Mouse (Mus musculus) MEL-GATA-1-ER (cell line): ENCODE results near the gene Tshz2.

Experiments
- DNase-seq: peaks from one replicate; pipeline ENCODE4 v3.0.0-alpha.2; 2012; ENCODE audit warnings: low read depth; ENCODE audit errors: extremely low read depth

Gene Tshz2

DNA sequence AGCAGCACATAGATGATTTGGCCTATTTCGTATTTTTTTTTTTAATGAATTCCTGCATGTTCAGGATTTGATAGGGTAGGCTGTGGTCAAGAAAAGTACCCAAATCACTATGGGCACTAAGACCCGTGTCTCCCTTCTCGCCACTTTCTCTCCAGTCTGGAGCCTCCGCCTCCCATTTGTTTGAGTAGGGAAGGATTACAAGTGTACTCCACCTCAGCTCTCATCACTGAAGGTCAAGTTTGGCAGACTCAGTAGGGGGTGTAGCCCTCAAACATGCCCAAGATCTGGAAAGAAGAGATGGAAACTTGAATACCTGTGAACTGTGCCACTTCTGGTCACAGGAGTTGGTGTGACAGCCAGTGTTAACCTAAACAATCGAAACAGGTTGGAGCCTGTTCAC is 66.3 kb downstream of the Tshz2 start:
- DNase-seq, result no peak

DNA sequence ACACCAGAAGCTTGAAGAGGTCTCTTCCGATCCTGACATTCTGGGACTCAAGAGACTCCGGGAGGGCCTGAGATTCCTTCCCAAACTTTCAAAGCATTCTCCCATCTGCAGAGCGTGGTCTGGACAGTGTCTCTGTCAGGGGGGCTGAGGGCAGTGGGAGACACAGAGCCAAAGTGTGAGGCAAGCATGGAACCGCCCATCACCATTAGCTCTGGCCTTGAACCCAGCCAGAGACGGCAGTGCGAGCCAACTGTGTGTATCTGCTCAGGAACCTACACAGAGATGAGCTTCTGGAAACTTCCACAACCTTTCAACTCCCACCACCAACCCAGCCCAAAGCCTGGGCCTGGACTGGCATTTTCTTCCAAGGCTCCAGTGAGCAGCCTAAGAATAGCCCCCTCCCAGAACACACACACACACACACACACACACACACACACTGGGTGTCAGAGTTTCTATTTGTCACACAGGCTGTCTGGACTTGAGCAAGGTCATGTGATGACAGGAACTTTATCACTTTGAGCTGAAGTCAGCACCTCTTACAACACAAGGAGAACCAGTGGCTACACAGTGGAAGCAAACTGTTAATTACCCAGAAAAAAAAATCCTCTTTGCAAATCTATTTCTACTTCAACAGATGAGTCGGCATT is 67.2 kb downstream of the Tshz2 start:
- DNase-seq, result no peak

DNA sequence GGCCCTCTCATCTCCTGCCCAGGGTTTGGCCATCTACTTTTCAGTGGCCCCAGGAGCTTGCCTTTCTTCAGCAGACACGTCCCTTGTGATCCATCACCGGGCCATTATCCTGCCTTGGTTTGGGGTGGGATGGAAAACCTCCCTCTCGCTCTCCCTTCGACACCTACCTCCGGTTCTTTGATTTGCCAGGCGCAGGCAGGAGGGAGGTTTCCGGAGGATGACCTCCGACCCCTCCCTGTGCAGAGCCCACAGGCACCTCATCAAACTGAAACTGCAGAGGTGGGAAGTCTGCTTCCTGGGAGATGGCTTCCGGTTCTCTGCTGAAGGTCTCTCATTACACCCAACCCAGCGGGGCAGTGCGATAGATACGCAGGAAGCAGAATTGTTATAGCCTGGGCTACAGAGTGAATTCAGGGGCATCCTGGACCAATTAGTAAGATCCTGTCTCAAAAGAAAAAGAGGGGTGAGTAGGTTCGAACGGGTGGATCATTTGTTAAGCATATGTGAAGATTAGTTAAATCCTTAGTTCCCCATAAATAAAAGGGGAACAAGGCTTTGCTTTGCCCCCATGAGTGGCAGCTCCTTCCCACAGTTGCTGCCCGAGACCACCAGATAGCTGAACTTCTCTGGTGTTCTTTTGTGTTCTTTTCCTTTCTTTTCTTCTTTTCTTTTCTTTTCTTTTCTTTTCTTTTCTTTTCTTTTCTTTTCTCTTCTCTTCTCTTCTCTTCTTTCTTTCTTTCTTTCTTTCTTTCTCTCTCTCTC is 70.1 kb downstream of the Tshz2 start:
- no peak for DNase-seq

DNA sequence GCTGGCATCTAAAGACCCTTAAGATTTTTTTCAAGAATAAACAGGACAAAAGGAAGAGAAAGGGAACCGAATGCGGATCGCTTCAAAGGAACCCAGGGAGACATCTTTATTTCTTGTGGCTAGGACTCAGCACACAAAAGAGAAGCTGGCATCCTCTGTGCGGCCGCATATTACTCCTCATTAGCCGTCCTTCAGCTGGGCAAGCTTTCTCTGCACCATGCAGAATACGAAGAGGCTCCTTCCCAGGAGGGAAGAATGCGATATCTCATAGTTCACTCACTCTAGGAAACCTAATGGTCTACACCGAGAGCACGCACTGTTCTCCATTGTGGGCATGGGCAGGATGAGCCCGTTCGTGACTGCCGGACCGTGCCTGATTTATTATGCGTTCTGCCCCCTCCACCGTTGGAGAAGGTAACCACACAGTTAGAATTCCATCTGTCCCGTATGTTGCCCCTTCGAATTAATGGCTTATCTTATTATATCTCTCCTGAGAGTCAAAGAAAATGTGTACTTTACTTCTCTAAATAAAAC is 89.0 kb downstream of the Tshz2 start:
- DNase-seq, result no peak

DNA sequence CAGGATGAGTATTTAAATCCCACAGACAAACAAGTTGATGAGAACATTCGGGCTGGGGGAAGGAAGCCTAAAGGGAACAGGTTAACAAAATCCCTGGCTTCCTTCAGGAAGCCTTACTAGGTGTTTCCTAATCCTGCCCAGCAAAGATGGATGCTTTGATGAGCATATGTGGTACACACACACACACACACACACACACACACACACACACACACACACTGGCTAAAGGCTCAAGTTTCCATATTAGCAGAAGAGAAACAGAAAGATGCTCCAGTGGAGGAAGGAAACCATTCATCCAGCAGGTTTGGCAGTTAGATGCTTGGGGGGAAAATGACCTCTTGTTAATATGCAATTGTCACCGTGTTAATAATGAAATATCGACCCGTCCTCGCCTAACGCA is 89.5 kb downstream of the Tshz2 start:
- DNase-seq, result no peak

DNA sequence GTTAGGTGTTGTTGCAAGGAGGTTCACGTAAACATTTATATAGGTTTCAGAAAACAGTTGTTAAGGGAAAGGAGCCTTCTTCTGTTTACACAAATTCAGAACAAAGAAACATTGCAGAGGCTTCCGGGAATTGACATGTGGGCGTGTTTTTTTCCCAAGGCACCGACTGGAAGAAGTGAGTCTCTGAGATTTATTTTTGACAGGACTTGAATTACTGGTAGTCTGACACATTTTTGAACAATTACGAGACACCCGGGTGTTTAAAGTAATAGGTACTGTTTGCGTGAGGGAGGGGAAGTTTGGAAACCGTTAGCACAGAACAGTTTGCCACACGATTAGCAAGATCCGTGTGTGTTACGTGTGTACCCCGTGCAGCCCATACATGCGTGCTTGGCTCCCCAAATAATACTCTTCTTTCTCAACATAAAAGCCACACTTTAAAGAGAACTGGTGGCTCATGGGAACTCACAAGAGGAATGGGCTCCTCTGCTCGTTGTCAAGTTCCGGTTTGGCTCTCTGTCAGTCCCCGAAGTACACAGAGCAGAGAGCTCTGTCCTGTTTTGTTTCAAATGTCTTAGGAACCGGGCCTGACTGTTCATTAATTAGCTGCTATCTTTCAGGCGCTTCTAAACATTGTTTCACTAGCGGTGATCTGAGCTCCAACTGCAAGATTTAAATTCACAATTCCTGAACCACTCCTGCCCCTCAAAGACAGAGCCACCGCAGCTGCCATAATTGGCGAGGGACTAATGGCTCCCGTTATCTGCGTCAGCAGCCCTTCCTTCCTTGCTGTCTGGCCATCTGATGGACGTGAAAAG is 91.0 kb downstream of the Tshz2 start:
- no peak for DNase-seq

DNA sequence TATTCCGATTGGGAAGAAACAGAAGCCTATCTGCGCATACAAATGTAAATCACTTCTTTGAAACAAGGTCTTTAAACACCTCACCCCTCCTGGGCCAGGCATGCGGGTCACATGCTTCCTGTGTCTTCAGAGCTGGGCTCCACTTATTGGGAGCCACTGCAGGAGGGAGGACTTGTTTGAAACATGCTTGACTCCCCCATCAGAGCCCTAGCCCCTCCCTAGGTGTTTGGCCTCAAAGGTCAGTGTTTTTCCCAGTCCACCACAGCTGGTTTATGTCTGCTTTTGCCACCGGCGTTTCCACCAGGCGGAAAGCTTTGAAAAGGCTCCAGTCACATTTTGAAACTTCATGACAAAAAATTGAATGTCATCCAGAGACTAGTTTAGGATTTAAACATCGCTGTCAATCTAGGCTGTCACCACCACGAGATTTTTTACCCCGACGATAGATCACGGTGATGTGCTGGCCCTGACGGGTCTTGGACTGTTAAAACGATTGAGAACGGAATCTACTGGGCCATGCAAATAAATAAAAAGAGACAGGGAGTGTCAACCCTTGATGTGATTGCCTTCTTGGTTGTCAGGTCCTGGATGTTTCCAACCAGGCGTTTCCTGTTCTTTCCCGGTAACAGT is 96.0 kb downstream of the Tshz2 start:
- DNase-seq, result no peak

DNA sequence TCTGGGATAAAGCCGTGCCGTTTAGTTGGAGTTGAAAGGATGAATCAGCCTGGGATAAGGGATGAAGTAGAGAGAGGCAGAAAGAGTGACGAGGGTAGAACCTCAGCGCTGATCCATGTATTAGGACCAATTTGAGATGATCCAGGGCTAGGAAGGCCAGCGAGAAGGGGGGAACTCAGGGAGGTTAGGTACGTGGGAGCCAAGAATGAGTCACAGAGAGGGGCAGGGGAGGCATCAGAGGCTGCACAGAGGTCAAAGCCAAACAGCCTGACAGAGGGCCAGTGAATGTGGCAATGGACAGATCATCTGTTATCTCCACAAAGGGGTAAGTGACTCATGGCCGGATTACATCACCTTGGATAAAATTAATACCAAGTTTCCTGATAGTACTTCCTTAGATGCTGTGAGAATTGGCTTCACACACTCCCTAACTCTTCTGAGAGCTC is 97.8 kb downstream of the Tshz2 start:
- DNase-seq, result no peak

DNA sequence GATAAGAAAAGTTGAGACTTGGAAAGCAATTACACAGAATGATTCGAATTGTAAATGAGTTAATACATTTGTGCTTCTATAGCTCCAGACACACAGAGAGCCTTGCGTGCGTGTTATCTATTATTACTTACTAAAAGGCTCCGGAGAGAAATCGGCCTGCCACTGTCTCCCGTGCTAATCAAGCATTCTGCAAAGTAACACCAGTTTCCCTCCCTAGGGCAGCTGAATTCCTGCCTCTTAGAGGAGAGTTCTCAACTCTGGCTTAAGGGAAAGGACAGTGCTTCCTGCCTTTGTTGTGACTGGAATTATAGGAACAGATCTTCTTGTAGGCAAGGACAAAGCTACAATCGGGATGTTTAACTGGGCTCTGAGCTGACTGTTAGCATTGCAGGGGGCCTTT is 101.2 kb downstream of the Tshz2 start:
- DNase-seq, result no peak

DNA sequence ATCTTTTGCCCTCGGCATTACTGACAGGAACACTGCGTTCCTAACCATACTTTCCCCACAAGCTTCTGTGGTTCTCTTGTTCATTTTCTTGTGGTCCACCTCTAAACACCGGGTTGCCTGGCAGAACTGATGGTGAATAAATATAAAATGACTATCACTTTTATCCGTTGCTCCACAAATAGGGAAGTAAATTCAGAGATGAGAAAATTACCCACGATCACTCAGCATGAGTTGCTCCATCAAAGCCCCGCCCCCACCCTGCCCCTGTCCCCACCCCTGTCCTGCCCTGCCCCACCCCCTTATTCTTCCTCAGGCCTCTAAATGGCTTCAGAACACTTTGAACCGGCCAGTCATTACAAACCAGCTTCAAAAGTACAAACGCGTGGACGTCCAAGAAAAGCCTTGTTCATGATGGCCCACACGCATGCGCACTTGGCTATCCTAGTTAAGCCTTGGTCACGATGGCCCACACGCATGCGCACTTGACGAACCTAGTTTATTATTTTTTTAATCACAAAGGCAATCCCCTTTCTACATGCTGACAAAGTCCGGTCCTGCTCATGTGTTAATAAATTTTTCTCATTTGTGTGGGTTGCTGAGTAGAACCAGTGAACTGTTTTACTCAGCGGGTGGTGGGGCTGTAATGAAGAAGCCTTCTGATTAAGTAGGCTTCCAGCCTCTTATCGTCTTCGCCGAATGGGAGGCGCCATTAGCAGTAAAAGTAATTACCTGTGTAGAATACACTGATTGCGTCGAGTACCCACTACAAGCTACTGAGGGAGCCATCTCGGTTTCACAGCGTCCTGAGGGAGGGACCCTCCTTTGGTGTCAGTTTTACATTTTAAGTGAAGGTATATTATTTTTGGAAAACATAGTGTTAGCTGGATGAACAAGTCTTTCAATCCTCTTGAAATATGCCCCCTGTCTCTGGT is 102.9 kb downstream of the Tshz2 start:
- DNase-seq, result no peak

DNA sequence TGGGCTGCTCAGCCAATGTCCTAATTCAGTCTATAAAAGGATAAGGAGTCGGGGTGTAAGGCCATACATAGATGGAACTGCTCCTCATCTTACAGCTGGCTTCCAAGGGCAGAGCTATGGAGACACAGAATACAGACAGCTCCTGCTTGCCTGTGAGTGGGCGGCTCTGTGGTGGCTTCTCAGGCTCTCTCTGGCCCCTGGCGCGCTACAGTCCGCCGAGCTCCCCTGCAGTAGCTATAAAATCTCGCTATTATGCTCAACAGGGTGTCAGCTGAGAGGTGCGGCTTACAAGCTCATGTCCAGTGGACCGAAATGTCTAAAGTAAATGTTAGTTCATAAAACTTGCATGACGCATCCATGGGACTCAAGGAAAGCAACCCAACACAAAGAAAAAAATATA is 108.2 kb downstream of the Tshz2 start:
- DNase-seq, result no peak

DNA sequence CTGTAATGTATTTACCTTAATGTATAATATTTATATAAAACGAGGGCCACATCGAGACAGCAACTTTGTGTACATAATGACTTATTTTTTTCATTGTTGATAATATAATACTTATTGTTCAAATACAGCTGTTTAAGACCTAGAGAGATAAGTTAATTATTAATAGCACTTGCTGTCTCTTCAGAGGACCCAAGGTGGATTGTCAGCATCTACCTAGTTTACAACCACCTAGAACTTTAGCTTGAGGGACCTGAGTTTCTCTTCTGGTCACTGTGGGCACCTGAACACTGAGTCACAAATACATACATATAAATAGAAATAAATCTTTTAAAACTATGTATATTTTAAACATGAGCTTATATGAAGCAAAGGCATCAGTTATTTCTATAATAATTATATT is 110.0 kb downstream of the Tshz2 start:
- no peak for DNase-seq

DNA sequence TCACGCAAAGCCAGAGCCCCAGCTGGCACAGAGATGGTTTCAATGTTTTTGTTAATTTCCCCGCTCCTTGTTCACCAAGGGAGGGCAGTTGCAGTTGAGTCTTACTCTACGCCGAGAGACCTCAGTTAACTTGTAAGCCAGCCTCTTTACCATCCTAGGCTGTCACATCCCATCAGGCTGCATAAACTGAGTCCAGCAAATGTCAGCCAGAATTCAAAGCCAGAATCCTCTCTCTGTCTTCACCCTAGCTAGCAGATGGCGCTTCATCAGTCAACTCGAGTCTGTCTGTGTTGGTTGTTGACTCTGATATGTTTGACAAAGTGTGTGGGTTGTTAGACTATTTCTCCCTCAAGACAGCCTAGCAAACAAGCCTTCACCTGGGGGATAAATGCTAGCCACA is 110.5 kb downstream of the Tshz2 start:
- DNase-seq, result no peak

DNA sequence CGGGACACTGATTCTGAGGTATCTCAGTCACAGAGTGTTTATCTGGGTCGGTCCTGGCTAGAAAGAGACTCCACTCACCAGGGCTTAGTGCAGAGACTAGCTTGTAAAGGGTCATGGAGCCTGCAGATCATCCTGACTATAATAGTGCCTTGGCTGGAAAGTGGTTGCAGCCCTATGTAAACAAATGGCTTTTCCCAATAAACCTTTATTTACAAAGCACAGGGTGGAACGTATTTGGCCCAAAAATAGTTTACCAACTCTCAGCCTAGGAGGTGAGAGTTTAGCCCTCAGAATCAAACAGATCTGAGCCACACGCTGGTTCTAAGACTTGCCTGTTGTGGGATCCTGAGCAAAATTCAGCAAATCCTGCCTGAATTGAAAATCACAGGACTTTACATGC is 111.1 kb downstream of the Tshz2 start:
- no peak for DNase-seq

DNA sequence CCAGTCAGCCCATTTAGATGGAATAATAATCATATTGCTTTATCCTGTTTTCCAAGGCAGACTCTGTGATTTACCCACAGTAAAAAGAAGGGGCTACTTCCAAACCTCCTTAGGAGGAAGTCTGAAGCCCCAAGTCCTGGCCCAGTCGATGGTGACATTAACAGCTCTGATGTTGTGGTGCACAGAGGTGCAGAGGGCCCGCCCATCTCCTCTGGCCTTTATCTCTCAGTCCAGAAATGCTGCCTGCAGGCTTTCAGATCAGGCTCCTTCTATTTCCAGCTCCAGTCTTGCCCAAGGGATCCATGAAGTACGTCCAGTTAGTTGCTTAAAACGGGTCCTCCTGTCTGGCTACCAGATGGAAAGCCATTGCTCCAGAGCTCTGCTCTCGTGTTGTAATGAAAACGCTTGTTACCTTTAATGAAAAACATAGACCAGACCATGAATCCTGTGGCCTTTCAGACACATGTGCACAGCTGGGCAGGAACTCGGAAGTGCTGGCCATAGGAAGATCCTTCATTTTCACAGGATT is 114.4 kb downstream of the Tshz2 start:
- DNase-seq, result no peak

DNA sequence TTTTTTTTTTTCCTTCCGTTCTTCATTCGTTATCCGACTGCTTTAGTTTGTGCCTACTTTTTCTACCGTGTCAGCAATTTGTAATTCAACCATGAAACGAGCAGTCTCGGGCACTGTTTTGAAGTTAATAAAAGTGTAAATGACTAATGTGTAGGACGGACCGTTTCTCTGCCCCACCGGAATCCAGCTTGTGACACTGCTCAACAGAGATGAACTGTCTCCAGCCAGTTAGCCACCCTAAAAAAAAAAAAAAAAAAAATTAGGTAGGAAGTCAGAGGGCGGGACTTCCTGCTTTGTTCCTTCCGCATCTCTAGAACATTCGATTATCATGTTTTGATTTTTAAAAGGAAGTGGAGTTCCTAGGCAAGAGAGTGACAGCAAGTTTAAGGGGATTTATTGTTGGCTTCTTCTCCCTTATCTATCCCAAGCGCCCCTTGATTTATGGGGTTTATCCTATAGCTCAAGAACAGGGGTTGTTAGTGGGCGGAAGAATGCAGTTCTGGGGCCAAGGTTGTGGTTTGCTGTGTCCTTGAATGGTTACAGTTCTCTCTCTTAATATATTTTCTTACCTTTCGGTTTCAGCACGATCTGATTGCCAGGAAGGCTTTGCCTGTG is 116.6 kb downstream of the Tshz2 start:
- DNase-seq, result no peak

DNA sequence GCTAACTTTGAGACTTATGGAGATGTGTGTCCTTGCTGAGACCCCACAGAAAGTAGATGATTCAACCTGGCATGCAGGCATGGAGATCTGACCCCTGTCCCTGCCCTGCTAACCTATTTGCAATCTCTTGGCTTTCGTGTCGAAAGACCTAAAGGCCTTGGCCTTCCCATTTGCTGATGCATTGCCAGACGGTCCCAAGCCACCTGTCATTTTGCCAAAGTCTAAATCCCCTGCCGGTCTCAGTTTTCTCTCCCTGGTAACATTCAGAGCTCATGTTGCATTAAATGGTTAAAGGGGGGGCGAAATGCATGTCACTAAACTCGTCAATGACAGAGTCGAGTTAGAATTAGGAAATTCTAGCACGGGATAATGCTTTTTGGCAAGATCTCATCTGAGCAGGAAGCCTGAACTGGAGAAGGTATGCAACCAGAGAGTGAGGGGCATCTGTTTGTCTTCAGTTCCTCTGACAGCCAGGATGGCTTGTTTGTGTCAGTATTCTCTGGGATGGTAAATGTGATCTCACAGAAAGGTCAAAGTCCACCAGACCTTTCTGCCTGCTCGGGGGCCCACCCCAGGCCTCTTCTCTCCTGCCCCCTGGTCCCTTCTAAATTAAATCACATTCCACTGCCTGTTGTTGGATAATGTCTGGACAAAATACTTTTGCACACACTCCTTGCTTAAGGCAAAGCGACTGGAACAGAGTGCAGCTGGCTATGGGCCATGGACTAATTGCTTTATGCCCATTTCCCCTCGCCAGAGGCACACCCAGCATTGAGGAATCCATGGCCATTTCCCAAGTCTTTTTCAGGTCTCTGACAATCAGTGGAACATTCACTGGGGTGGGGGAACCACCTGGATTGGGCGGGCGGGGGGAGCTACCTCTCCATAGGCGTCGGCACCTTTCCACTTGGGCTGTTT is 118.0 kb downstream of the Tshz2 start:
- DNase-seq, result no peak

DNA sequence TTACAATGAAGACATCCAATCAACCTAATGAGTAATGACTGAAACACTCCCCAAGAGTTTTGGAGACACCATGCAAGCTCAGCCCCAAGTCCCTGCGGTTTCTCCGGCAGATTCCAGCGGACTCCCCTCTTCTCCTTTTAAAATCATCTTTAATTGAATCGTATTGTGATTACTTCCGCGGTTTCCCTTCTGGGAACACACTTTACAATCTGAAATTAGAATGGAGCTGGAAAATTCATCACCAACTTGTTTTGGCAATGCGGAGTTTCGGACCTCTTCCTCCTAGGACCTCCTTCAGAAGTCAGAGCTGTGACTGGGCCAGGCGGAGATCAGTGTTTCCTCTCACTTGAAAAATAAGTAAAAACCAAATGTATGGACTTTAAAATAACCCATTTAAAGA is 119.3 kb downstream of the Tshz2 start:
- DNase-seq, result no peak

DNA sequence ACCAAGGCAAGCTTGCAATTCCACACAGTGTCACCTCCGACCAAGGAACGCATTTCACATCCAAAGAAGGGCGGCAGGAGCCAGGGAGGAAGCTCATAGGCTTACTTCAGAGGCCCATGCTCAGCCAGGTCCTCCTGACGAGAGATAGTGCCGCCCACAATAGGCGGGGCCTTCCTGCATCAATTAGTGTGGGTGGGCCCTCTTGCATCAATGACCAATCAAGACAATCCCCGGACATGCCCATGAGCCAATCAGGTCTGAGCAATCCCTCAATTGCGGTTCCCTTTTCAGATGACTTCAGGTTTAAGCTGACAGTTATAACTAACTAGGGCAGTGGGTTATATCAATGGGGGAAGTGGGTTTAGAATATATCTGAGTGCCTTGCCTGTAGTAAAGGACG is 120.6 kb downstream of the Tshz2 start:
- DNase-seq, result no peak
